Mouse (Mus musculus) right cerebral cortex, postnatal 36 days (tissue): Measurements from ENCODE around the gene Ankrd2.

Experiments used
- DNase-seq, 2 experiments: peaks; one replicate each; pipeline ENCODE4 v3.0.0; 2022; ENCODE audit warnings: low spot score in 2 of 2, mixed read lengths in 1 of 2

The Ankrd2 gene

DNA sequence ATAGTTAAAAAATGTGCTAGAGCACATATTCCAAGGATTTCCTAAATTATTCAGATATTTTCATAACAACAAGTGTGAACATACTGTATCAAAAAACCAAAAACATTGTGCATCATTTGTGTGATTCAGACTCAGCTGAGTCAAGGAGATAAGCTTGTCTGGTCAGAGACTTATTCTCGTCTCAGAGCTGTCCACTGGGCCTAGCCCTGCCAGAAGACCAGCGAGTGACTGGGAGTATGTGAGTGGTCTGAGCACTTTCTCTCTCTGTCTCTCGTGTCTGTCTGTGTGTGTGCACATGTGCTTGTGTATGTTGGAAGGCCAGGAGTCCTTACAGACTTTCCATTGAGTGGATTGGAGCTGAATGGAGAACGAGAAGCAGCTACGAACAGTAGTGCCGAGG is 20.8 kb upstream of the Ankrd2 start:
- no peak for DNase-seq

DNA sequence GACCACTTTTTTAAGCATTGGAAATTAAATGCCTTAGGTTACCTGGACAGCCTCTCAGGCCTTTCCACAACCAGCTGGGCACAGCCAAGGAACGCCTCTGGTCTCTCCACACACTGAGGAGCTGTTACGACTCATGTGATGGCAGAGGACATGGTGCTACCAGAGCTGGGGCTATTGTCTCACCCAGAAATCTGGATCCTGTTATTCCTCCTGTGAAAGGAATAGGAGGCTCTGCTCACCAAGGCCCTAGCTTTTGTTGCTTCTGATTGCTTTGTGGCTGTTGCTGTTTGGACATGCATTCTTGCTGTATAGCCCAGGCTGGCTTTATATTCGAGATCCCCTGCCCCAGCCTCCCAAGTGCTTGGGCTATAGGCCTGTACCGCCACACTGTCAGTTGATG is 19.5 kb upstream of the Ankrd2 start:
- DNase-seq = no peak

DNA sequence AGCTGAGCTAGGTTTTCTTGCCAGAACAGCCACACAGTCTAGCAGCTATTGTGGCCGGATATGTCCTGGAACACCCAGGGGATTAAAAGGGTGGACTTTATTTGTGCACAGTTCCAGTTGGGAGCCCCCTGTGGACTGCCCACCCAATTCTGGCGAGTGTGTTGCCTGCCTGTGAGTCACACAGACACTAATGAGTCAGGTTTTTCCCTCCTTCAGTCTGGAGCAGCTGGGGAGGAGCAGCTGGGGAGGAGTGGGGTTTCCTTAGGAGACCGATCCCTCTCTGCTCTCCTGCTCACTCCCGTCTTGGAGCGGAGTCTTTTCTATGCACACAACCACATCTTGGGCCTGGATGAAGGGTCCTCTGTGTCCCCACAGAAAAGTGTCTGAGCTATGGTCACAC is 19.0 kb upstream of the Ankrd2 start:
- DNase-seq = peak; percentile 19 to 46

DNA sequence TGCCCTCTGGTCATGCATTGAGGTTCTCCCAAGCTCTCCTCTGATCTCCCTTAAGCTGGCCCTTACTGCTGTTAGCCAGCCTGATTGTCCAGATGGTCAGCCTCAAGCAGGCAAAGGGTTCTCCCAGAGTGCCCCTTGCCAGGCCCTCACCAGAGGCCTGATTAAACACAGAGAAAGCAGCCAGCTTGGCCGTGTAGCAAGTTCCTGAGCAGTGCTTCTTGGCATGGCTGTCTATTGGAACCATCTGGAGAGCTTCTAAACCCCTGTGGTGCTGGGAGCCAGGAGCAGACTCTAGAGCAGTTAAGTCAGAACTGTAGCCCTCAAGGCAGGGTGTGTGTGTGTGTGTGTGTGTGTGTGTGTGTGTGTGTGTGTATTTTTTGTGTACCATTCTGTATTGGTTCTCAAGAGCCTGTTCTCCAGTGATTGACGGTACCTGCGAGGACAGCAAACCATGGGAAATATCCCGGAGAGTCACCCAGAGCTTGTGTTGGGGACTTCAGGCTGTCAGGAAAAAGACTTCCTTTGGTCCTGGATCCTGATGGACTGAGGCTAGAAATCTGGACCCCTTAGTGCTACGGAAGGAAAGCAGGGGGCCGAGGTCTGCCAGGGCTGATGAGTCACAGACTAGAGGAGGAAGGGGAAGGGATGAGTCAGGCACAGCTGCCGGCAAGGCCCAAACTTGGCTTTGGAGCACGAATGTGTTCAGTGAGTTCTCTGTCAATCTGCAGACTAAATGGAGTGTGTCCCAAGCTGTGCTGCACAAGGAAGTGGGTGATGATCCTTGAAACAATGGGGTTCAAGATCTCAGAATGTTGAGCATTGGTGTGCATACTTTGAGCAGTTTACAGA is 18.2 kb upstream of the Ankrd2 start:
- peak; percentile 61 to 64 for DNase-seq

DNA sequence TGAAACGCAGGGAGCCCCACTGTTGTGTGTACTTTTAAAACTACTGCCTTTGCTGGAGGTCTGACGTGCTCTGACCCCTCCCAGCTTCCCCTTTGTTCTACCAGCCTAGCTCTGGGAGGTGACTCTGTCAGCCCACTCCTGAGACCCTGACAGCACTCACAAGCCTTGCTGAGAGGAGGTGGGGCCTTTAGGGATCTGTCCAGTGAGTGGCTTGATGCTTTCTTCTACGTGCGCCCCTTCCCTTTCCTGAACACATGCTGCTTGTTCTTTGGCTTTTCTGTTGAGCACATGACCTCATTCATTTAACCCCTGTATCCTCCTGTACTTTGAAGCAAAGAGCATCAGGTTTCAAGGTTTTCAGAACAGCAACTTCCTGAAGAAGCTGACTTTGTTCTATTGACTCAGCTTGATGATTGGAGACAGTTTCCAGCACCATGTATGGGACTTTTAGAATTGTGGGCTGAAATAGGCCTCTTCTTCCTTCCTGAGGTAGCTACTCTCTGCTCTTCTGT is 16.7 kb upstream of the Ankrd2 start:
- no peak for DNase-seq

DNA sequence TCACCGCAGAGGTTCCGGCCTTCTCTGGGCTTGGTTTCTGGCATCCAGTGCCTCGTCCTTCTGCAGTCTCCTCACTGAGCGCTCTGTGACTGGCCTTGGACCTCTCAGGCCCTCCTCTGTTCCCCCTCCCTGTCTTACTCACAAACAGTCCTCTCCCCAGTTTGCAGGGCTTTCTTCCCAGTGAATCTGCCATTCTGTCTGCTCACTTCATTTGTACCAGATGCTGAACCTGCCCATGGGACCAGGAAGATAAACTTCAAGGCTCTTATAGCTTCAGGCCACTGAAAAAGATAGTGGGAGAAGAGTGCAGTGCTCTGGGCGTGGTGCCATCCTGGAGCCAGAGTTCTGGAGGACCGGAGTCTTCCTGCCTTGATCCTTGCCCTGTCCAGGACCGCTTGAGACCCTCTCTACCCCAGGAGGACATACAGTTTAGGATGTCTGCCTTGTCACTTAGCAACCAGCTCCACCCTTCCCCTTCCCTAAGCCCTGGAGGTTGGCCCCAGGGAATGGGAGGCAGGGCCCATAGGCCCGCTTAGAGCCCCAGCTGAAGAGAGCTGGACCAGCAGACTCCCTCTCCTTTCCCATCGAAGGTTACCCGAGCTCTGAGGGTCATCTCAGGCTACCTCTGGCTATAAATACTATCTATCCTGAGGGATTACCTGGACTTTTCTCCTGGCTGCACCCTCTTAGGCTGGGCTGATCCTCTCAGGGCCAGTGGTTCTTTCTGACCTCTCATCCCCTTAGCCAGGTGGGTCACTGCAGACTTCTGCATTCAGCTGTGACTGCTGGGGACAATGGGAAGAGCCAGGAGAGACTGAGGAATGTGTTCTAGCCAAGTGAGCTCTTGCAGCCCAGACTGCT is 13.9 kb upstream of the Ankrd2 start:
- no peak for DNase-seq

DNA sequence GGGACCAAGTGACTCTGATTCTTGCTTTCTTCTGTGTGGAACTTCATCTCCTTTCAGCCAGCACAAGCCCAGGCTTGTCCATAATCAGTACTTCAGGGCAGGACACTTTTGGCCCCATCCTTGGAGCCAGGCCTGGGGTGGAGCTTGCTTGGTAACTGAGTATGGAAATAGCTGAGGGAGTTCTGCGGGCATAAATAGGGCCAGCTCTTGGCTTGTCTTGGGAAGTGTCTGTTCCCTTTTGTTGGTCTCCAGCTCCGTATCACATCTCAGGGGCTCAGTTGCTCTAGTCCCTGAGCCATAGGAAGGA is 13.3 kb upstream of the Ankrd2 start:
- no peak for DNase-seq

DNA sequence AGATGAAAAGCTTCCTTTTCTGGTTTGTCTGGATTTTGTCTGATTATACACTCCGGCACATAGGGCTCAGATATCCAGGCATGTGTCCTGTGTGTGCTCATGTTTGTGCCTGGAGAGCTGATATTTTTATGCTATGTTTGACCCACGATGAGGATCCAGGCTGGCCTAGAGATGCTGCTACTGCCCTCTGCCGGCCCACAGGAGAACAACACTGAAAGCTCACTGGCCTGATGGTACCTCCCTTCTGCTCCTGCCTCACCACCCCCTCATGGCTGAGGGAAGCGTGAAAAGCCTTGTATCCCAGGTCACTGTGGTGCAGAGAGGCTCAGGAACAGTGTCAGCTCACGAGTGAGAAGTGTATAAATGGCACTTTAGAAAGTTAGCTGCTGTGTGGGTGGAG is 9.6 kb upstream of the Ankrd2 start:
- peak; percentile 68 to 76 for DNase-seq

DNA sequence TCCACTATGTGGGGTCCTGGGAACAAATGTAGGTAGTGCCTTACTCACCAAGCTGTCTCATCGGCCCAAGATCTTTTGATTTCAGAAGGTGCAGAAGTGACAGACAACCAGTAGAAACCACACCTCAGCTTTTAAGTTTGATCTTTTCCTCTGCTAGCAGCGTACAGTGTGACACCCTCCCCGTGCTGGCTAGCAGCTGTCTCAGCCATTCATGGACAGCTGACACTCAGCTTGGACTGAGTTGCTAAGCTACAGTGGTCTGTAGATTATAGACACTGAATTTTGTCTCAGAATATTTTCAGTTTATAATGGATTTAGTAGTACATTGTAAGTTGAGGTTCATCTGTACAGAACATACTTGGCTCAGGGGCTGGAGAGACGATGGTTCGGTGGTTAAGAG is 4.7 kb upstream of the Ankrd2 start:
- DNase-seq = no peak

DNA sequence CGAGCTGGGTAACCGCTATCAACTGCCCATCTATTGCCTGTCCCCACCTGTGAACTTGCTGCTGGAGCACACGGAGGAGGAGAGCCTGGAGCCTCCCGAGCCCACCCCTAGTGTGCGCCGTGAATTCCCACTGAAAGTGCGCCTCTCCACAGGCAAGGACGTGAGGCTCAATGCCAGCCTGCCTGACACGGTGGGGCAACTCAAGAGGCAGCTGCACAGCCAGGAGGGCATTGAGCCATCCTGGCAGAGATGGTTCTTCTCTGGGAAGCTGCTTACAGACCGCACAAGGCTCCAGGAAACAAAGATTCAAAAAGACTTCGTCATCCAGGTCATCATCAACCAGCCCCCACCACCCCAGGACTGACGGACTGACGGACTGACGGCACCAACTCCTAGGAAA is 2.2 kb upstream of the Ankrd2 start:
- no peak for DNase-seq

DNA sequence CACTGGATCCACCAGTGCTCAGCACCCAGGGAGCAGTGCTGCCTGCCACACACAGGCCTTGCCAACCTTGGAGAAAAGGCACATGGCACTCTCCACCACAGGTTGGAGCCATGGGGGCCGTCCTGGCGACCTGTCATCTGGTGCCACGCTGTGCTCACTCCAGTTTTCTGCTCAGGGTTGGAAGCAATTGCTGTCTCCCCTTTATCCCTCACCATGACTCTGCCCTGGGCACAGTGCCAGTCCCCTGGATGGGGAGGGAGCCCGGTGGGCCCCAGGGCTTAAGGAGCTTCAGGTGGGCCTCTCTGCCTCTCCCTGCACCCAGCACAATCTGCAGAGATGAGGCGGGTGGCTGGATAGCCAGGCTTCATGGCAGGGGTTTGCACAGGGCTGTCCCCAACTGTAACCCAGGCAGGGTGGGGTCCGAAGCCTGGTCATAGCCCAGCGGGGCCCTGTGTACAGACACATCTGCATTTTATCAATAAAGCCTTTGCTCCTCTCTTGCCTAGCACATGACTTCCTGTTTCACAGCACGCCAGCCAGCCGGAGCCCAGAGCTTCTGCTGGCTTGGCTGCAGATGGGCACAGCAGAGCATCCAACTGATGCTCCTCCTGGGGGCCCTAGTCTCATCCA is 1.5 kb upstream of the Ankrd2 start:
- DNase-seq = no peak

DNA sequence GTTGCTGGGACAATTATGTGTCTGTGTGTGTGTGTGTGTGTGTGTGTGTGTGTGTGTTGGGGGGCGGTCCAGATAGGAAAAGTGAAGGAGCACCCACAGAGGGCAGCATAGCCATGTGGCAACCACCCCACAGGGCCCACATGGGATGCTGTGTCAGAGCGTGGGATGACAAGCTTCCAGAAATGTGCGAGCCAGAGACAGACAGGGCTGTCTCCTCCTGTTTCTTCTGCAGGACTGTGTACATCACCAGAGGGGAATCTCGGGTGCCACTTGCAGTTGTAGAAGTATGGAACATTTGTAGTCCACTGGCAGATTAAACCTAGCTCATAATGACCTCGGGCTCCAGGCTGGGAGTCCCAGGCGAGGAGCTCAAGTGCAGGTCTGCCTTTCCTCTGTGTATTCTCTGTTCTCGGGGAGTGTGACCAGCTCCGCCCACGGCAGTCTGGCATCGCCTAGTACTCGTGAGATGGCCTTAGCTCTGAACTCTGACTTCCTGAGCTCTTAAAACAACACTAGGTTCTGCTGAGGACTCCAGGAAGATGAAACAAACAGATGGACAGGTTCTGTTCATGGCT is 832 bp upstream of the Ankrd2 start:
- DNase-seq = no peak

DNA sequence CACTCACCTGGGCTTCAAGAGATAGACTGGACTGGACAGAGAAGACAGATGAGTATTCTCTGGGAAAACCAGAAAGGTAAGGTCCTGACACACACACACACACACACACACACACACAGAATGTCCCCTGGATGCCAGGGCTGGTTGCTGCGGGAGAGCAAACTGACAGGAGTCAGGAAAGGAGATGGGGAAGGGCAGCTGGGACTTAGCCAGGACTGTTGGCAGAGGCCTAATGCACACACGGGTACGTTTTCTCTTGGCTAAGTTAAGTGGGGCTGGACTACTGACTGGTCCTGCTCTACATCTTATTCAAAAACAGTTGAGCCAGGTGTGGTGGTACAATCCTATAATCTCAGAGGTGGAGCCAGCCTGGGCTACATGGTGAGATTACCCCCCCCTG is 557 bp downstream of the Ankrd2 start:
- DNase-seq = no peak

DNA sequence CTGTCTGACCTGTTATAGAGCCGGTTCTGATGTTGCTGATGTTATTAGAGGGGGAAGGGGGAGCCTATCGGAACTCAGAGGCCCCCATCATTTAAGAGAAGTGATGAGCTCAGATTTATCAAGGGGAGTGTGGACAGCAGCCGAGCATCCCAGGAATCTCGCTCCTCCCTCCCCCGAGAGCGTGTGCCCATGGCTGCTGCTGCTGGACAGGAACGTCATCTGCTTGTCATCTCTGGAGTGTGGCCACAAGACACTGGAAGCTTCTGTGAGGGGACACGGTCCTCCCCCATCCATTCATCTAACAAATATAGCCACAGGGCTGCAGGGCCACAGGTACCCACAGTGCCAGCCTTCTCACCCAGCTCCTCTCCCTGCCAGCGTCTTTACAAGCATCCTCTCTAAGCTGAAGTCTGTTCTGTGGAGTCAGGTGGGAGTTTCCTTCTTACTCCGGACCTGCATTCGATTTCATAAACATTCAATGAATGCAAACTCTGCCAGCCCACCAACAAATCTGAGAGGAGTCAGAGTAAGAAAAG is 1.4 kb downstream of the Ankrd2 start:
- DNase-seq = no peak

DNA sequence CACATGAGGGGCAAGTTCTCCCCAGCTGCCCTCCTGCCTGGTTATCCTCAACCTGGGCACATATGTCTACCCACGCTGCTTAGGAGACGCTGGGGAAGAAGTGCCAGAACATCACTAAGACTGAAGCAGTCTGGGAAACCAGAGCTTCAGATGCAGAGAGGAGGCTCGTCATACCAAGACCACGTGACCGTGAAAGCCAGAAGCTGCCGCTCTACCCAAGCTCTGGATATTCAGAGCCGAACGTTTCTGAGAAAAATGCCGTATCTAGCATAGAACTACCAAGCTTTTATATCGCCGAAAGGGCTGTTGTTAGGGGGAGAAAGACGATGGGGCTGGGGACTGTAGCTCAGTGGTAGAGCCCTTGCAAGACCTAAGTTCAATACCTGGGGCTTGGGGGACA is 2.5 kb downstream of the Ankrd2 start:
- DNase-seq = no peak

DNA sequence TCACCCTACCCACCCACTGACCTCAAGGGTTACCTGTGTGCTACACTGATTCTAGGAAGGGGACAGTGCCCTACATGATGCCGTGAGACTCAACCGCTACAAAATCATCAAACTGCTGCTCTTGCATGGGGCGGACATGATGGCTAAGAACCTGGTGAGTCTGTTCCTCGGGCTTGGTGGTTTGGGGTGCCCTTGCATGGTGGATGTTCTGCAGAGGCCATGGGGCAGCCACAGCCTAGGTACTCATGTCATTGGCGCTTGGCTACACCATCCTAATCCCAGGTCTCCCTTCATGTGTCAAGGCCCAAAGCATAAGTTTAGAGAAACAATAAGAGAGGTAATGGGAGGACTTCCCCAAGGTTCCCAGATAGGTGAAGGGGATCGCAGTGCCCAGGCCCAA is 8.2 kb downstream of the Ankrd2 start:
- no peak for DNase-seq

DNA sequence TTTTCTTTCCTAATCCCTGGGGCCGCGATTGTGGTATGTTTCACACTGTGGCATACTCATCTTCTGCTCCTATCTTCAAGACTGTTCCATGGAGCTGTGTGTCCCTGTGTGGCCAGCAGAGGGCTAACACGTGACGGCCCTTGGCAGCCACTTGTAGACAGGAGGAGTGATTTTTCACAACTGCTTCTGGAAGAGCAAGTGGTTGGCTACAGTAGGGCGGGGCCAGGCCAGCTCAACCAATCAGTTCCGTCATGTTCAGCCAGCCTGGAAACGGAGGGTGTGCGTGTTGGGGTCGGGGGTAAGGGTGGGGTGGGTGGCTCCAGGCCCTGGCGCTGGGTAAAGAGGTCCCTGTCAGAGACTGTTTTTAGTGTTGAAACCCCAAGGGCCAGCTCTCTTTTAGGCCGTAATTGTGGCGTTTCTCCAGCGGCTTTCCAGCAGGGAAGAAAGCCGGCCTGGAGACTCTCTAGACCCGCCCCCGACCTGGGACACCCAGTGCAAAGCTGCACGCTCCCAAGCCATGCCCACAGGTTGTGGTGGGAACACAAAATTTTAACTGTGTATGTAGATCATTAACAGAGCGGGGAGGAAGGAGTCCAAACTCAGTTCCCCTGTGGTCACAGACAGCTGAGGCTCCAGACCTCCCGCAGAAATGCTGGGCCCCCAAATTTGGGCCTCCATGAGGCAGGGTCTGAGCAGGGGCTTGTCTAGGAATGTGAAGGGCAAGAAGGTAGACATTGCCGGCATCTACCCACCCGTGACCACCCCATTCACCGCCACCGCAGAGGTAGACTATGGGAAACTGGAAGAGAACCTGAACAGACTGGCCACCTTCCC is 9.7 kb downstream of the Ankrd2 start, which contains the start of gene Hoga1:
Hoga1 (plus strand) TSS at position 342 of the 834 bp plus-strand sequence.
- peak in 1 of 2 experiments; percentile 23 for DNase-seq

DNA sequence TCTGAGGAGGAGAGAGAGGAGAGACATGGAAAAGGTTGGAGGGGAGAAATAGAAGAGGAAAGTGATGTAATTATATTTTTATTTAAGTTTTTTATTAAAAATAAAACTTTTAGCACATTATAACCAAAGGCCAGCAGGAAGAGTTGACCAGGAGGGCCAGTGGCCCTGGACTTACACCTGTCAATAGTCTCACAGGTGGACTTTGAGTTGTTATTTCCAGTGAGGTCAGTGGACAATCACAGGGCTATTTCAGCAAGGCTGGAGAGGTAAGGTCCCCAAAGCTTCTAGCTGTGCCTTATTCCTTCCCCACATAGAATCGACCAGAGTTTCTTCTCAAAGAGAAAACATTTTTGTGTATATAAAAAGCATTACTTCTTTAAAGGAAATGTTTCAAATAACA is 14.5 kb downstream of the Ankrd2 start:
- DNase-seq = no peak

DNA sequence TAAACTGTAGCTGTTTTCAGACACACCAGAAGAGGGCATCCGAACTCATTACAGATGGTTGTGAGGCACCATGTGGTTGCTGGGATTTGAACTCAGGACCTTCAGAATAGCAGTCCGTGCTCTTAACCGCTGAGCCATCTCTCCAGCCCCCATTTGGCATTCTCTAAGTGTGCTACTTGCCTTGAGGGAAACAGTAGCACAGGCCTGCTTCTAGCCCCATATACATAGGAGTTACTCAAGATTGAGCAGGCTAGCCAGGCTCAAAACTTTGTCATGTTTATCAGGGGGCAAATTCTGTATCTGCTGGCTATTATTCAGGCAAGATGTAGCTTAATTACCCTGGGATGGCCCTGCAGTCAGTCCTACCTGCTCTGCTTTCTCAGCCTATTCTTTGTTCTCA is 15.6 kb downstream of the Ankrd2 start:
- no peak for DNase-seq

DNA sequence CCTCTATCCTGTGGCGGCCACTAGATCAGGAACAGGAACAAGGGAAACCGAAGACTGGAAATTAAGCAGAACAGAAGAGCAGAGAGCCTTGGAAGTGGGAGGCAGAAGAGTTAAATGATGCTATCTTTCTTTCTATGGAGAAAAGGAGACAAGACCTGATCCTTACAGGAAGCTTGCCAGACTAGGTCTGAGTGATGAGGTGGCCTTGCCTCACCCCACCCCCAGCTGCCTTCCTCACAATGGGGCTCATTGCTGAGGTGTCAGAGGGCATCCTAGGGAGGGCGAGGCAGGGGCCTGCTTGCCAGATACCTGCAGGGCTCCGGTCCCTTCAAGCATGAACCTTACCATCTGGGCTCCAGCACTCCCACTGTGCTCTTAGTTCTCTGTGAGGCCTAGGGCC is 16.1 kb downstream of the Ankrd2 start, which contains the start of gene 4933411K16Rik:
4933411K16Rik (plus strand) TSS at position 301 of the 400 bp plus-strand sequence.
- DNase-seq = no peak

DNA sequence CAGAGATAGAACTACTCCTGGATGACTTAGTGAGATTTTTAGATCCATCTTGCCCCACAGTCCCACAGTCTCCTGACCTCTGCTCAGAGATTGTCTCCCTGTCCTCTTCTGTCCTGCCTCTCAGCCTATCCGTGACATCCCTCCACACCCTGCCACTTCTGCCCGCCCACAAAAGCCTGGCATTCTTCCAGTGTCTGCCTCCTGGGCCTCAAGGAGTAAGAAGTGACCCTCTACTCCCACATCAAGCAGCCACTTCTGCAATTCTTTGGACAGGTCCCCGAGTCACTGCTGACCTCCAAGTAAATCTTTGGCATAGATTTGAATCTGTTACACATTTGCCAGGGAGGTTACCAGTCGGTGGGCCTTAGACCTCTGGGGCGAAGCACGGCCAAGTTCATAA is 18.5 kb downstream of the Ankrd2 start:
- no peak for DNase-seq
